Mouse (Mus musculus): ENCODE measurements around the gene 6330409D20Rik.

- TF ChIP-seq POLR2A (IDR thresholded peaks at IDR 0.05; ENCODE audit: low read depth, low read length) (no peak), CTCF (conservative IDR thresholded peaks at IDR 0.05; ENCODE audit: insufficient read depth, insufficient read length, low read depth, low read length) (no peak)
Observed at GRCm38 (mm10) chr2:32710425-32710824, 30.4 kb downstream of the 6330409D20Rik start.
